Mouse (Mus musculus) heart, embryonic 12.5 days (tissue): ENCODE measurements around the gene Arhgef1. TPM values are rescaled to one million over a fixed set of nuclear protein-coding genes. Genes with fewer than 3 reads are reported as not detected.
"Not testable (repeated sequence)": the region's sequence is repeated elsewhere in the genome, so short reads cannot be mapped to it uniquely, and the experiment has no call there.

ENCODE experiments used
- ATAC-seq: fragments of 200-750 bp; cut with Nextera tagmentation; 2 replicates; pipeline ENCODE4 v1.8.0; 2017; ENCODE audit warnings: moderate TSS enrichment, moderate library complexity; ENCODE audit not compliant: insufficient number of reproducible peaks, low FRiP score
- H3K27ac ChIP-seq: fragments of 300-500 bp; sonication (generic); 2 replicates; pipeline ENCODE4 v1.5.1; 2016; ENCODE audit warnings: mild to moderate bottlenecking, moderate library complexity; ENCODE audit not compliant: poor library complexity, severe bottlenecking
- H3K27me3 ChIP-seq: fragments of 300-500 bp; sonication (generic); replicated peaks from 2 replicates; pipeline ENCODE4 v1.6.1; 2016; ENCODE audit warnings: mild to moderate bottlenecking, moderate library complexity
- H3K36me3 ChIP-seq: fragments of 300-500 bp; sonication (generic); 2 replicates; pipeline ENCODE4 v1.6.1; 2016; ENCODE audit warnings: mild to moderate bottlenecking, moderate library complexity
- H3K4me1 ChIP-seq: fragments of 300-500 bp; sonication (generic); replicated peaks from 2 replicates; pipeline ENCODE4 v1.6.1; 2016; ENCODE audit warnings: mild to moderate bottlenecking
- H3K4me2 ChIP-seq: fragments of 300-500 bp; sonication (generic); 2 replicates; pipeline ENCODE4 v1.6.1; 2016; ENCODE audit warnings: mild to moderate bottlenecking, moderate library complexity
- H3K4me3 ChIP-seq: fragments of 300-500 bp; sonication (generic); 2 replicates; pipeline ENCODE4 v1.5.1; 2016; ENCODE audit warnings: mild to moderate bottlenecking
- H3K9ac ChIP-seq: fragments of 300-500 bp; sonication (generic); 2 replicates; pipeline ENCODE4 v1.6.1; 2016; ENCODE audit warnings: mild to moderate bottlenecking, moderate library complexity
- H3K9me3 ChIP-seq: fragments of 300-500 bp; sonication (generic); replicated peaks from 2 replicates; pipeline ENCODE4 v1.6.1; 2016; ENCODE audit warnings: mild to moderate bottlenecking, moderate library complexity
- WGBS: fragments of 180-500 bp; shearing (Covaris S2); methylation state at CpG from one replicate; pipeline ENCODE4 v1.1.7; 2016; 5-methylcytosine and 5-hydroxymethylcytosine counted together
- polyA plus RNA-seq: library from polyadenylated mRNA; unstranded; fragments of >200 nt; fragmentation: Nextera tagmentation; extraction: Ambion mirVana; gene quantifications from 2 replicates; pipeline ENCODE4 v1.2.1, GENCODE M21; 2016

Gene Arhgef1
- polyA plus RNA-seq, 1 experiment from 2014 or later = 83.0 TPM

- H3K4me1 ChIP-seq = peaks cover 13% of the 10 kb centered on the region
- H3K4me2 ChIP-seq = no peak overlapping the region
- WGBS = 72% methylated on average over 3 of the region's 3 CpGs
- H3K4me3 ChIP-seq = no peak overlapping the region
- H3K36me3 ChIP-seq = peaks cover 49% of the 10 kb centered on the region
- no peak overlapping the region for H3K9ac ChIP-seq
- H3K27ac ChIP-seq = no peak overlapping the region
- H3K27me3 ChIP-seq = no peaks in the 10 kb centered on the region
- no peak for ATAC-seq
- no peaks in the 10 kb centered on the region for H3K9me3 ChIP-seq
These were observed 11.2 kb upstream of the Arhgef1 start for GRCm38 (mm10) chr7:24891241-24892124.

GRCm38 (mm10) chr7:24892125-24892583 lies 10.6 kb upstream of the Arhgef1 start:
- Histone ChIP-seq H3K4me1 (peaks cover 7% of the 10 kb centered on the region), H3K27ac (no peak overlapping the region), H3K36me3 (peaks cover 42% of the 10 kb centered on the region), H3K27me3 (no peaks in the 10 kb centered on the region), H3K4me2 (no peak overlapping the region), H3K9ac (no peak overlapping the region), H3K4me3 (no peak overlapping the region), H3K9me3 (no peaks in the 10 kb centered on the region)
- no peak for ATAC-seq
- 76% methylated on average over 2 of the region's 2 CpGs for WGBS

GRCm38 (mm10) chr7:24895749-24896148 lies 7.0 kb upstream of the Arhgef1 start:
- H3K27ac ChIP-seq, H3K4me1 ChIP-seq, ATAC-seq, H3K36me3 ChIP-seq, H3K9me3 ChIP-seq, H3K4me2 ChIP-seq, H3K9ac ChIP-seq, H3K4me3 ChIP-seq, H3K27me3 ChIP-seq: not testable (repeated sequence)
- 85% methylated on average over 2 of the region's 2 CpGs for WGBS

- Histone ChIP-seq H3K27me3 (no peaks in the 10 kb centered on the region), H3K4me2 (no peak overlapping the region), H3K27ac (no peak overlapping the region), H3K9ac (no peak overlapping the region), H3K36me3 (peaks cover 3% of the 10 kb centered on the region; the same call in 1 of the 2 replicates), H3K4me1 (no peaks in the 10 kb centered on the region), H3K9me3 (no peaks in the 10 kb centered on the region), H3K4me3 (no peak overlapping the region)
- ATAC-seq = no peak
- WGBS = 88% methylated on average over 8 of the region's 8 CpGs
These were observed 6.4 kb upstream of the Arhgef1 start for GRCm38 (mm10) chr7:24896269-24896668.

- Histone ChIP-seq H3K9ac (no peak within 1 kb of the TSS), H3K27ac (no peak within 1 kb of the TSS), H3K4me3 (no peak within 1 kb of the TSS), H3K36me3 (no peaks in the 10 kb centered on the region), H3K9me3 (no peaks in the 10 kb centered on the region), H3K4me1 (peaks cover 6% of the 10 kb centered on the region), H3K27me3 (no peaks in the 10 kb centered on the region), H3K4me2 (no peak within 1 kb of the TSS)
- no peak for ATAC-seq
- WGBS = 70% methylated on average over 12 of the region's 12 CpGs
These were observed 5.5 kb upstream of the Arhgef1 start, which contains the start of gene Cd79a for GRCm38 (mm10) chr7:24897224-24897623. Cd79a (plus strand) TSS chr7:24897381.

GRCm38 (mm10) chr7:24897959-24898358 lies 4.8 kb upstream of the Arhgef1 start:
- H3K27ac ChIP-seq = no peak overlapping the region
- H3K9ac ChIP-seq = no peak overlapping the region
- H3K4me3 ChIP-seq = no peak overlapping the region
- WGBS = 68% methylated on average over 5 of the region's 5 CpGs
- no peaks in the 10 kb centered on the region for H3K27me3 ChIP-seq
- peaks cover 10% of the 10 kb centered on the region for H3K4me1 ChIP-seq
- ATAC-seq = no peak
- no peak overlapping the region for H3K4me2 ChIP-seq
- no peaks in the 10 kb centered on the region for H3K9me3 ChIP-seq
- H3K36me3 ChIP-seq = no peaks in the 10 kb centered on the region

GRCm38 (mm10) chr7:24901114-24901513 lies 1.6 kb upstream of the Arhgef1 start:
- H3K27me3 ChIP-seq = no peaks in the 10 kb centered on the region
- H3K9me3 ChIP-seq = no peaks in the 10 kb centered on the region
- H3K4me1 ChIP-seq = peaks cover 26% of the 10 kb centered on the region
- no peak overlapping the region for H3K27ac ChIP-seq
- H3K4me3 ChIP-seq = no peak overlapping the region
- no peak for ATAC-seq
- no peak overlapping the region for H3K4me2 ChIP-seq
- 68% methylated on average over 6 of the region's 6 CpGs for WGBS
- H3K36me3 ChIP-seq = no peaks in the 10 kb centered on the region
- no peak overlapping the region for H3K9ac ChIP-seq

GRCm38 (mm10) chr7:24901842-24902241 lies 870 bp upstream of the Arhgef1 start:
- 0 out of 2 replicates have a peak overlapping the region, but pooled peaks have one; percentile 83 for H3K9ac ChIP-seq
- WGBS = 41% methylated on average over 1 of the region's 1 CpGs
- peak overlapping the region; percentile 68 for H3K4me3 ChIP-seq

GRCm38 (mm10) chr7:24902264-24902629 lies 465 bp upstream of the Arhgef1 start:
- H3K27ac ChIP-seq = peak overlapping the region; percentile 89
- no peaks in the 10 kb centered on the region for H3K27me3 ChIP-seq
- H3K4me2 ChIP-seq = peak overlapping the region; percentile 92
- no peak for ATAC-seq
- H3K4me3 ChIP-seq = peak overlapping the region; percentile 68
- H3K4me1 ChIP-seq = peaks cover 37% of the 10 kb centered on the region
- H3K36me3 ChIP-seq = no peaks in the 10 kb centered on the region
- no peaks in the 10 kb centered on the region for H3K9me3 ChIP-seq
- 29% methylated on average over 2 of the region's 2 CpGs for WGBS
- peak overlapping the region; percentile 83 for H3K9ac ChIP-seq

More at GRCm38 (mm10) chr7:24901842-24902241, 870 bp upstream of the Arhgef1 start:
- H3K36me3 ChIP-seq = no peaks in the 10 kb centered on the region
- no peaks in the 10 kb centered on the region for H3K9me3 ChIP-seq
- H3K4me1 ChIP-seq = peaks cover 33% of the 10 kb centered on the region
- no peaks in the 10 kb centered on the region for H3K27me3 ChIP-seq
- peak overlapping the region; percentile 92 for H3K4me2 ChIP-seq
- H3K27ac ChIP-seq = peak overlapping the region; percentile 89
- ATAC-seq = no peak

GRCm38 (mm10) chr7:24903444-24903825 lies 723 bp downstream of the Arhgef1 start:
- no peaks in the 10 kb centered on the region for H3K9me3 ChIP-seq
- H3K4me3 ChIP-seq = peak overlapping the region; percentile 68
- H3K36me3 ChIP-seq = peaks cover 5% of the 10 kb centered on the region
- 23% methylated on average over 10 of the region's 10 CpGs for WGBS
- peak overlapping the region; percentile 83 for H3K9ac ChIP-seq
- H3K27me3 ChIP-seq = no peaks in the 10 kb centered on the region
- H3K4me2 ChIP-seq = peak overlapping the region; percentile 92
- H3K27ac ChIP-seq = peak overlapping the region; percentile 89
- peaks cover 42% of the 10 kb centered on the region for H3K4me1 ChIP-seq
- no peak for ATAC-seq

GRCm38 (mm10) chr7:24904070-24904483 lies 1.4 kb downstream of the Arhgef1 start:
- peak; percentile 95 for ATAC-seq
- H3K27ac ChIP-seq = peak overlapping the region; percentile 89

More at GRCm38 (mm10) chr7:24904070-24904483, 1.4 kb downstream of the Arhgef1 start:
- no peaks in the 10 kb centered on the region for H3K9me3 ChIP-seq
- H3K4me3 ChIP-seq = peak overlapping the region; percentile 68
- peak overlapping the region; percentile 92 for H3K4me2 ChIP-seq
- H3K4me1 ChIP-seq = peaks cover 42% of the 10 kb centered on the region
- under 1% methylated on average over 30 of the region's 30 CpGs for WGBS
- H3K27me3 ChIP-seq = no peaks in the 10 kb centered on the region
- peak overlapping the region; percentile 83 for H3K9ac ChIP-seq
- peaks cover 12% of the 10 kb centered on the region for H3K36me3 ChIP-seq
